Mouse (Mus musculus) embryonic fibroblast, embryonic 13.5 days (primary cell): ENCODE data around the gene Laptm5.

Source experiments
- CTCF ChIP-seq: IDR thresholded peaks from 2 replicates; pipeline ENCODE4 v1.5.1; 2011; ENCODE audit warnings: mild to moderate bottlenecking, control low read depth, low read length, moderate library complexity, borderline replicate concordance; ENCODE audit not compliant: insufficient read depth
- POLR2A ChIP-seq: IDR thresholded peaks from 2 replicates; pipeline ENCODE4 v1.6.1; 2011; ENCODE audit warnings: low read depth, mild to moderate bottlenecking, control low read depth, low read length, moderate library complexity

- TF ChIP-seq CTCF, result no peak
- TF ChIP-seq POLR2A, result no peak
These were observed 7.0 kb upstream of the Laptm5 start for GRCm38 (mm10) chr4:130905882-130906281.
